Mouse (Mus musculus) embryo, embryonic 11 days (tissue): ENCODE measurements at regions not wholly inside any gene's neighbourhood (a gene's known extent, or its start where the extent isn't known, plus 50 kb on each side); places are given as distances from the start of the nearest gene placed in this dataset.
"Not testable (repeated sequence)": the region's sequence is repeated elsewhere in the genome, so short reads cannot be mapped to it uniquely, and the experiment has no call there.

Experiments
- DNase-seq: peaks from one replicate; pipeline ENCODE4 v3.0.0-alpha.2; 2015

DNA sequence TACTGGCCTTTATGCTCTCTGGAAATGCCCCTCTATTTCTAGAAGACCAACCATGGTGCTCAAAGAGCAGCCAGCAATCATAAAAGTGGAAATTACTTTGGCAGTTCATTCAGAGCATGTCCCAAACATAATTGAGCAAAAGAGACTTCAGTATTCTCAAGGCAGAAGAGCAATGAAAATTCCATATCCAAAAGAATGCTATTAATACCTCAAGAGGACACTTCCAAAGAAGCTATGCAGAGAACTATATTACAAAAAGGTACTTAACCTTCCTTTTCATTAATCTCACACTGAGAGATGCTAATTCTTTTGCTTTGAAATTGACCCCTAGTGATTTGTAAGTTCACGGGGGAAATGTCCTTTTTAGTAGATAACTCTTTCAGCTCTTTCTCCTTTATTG is 105.7 kb downstream of the Mrpl39 start:
- no peak for DNase-seq

DNA sequence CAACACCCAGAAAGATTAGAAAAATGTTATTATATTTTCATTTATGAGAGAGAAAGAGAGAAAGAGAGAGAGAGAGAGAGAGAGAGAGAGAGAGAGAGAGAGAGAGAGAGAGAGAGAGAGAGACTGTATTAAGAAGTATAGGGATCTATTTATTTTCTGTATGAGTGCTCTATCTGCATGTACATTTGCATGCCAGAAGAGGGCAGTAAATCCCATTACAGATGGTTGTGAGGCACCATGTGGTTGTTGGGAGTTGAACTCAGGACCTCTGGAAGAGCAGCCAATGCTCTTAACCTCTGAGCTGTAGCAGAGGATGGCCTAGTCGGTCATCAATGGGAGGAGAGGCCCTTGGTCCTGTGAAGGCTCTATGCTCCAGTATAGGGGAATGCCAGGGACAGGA is 91.1 kb downstream of the Mrpl39 start:
- not testable (repeated sequence) for DNase-seq

DNA sequence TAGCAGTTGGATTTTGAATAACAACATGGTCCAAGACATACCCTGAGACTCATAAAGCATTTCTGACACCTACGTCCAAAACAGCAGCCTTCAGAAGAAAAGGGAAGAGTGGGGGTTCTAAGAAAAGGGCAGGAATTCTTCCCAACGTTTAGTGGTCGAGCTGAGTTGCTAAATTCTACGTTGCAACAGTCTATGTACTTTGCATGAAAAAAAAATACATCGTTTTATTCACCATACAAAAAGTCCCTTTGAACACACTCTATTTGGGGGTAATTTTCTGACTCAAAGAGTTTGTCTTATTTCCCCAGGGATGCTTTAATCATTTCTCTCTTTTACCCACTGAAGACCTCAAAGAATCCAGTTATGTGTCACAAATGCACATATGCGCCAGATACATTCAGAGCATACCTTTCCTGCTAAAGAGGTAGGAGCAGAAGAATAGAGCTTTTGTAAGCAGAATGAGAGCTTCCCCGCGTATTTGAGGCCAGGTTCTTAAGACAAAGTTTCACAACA is 89.3 kb downstream of the Mrpl39 start:
- DNase-seq, result no peak

DNA sequence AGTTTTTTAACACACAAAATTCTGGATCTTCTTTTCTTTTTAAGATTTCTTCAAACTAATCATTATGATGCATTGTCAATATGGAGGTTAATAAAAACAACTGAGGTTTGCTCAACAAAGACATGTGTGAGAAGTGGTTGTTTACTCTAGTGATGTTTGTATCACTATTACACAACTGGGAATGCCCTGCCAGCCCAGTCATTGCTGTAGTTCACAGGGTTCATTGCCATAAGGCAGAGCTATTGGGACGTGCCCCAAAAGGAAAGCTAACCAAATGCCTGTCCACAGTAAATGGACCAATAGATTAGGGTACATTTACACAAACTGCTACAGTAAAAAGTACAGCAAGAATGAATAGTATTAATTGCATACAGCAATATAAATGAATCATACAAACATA is 84.9 kb downstream of the Mrpl39 start:
- DNase-seq, result no peak

DNA sequence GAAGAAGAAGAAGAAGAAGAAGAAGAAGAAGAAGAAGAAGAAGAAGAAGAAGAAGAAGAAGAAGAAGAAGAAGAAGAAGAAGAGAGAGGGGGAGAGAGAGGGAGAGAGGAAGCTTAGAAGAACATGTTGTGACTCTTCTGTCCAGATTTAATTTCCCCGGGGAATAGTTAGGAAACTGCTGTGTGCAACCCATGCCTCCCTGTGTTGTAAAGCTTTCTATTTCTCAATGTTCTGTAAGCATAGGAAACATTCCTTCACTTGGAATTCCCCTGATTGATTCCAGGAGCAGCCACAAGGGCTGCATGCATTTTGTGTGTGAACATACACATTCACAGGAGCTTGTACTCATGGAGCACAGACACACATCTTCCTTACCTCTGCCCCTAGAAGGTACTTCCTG is 81.7 kb downstream of the Mrpl39 start:
- no peak for DNase-seq

DNA sequence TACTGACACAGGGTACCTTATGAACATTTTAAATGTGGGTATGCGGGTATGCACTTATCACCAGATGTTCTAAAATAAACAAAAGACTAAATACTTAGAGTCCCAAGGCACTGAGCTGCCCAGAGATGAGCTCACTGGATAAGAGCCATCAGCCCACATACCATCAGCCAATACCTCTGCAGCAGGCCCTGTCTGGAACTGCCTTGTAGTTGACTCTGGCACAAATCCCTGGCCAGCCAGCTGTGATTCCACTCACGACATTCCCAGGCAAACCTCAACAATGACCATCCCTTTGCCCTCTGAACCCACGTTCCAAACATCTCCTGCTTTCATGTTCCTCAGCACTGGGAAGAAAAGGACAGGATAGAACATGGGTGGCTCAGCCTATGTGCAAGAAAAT is 73.7 kb downstream of the Mrpl39 start:
- DNase-seq, result no peak

DNA sequence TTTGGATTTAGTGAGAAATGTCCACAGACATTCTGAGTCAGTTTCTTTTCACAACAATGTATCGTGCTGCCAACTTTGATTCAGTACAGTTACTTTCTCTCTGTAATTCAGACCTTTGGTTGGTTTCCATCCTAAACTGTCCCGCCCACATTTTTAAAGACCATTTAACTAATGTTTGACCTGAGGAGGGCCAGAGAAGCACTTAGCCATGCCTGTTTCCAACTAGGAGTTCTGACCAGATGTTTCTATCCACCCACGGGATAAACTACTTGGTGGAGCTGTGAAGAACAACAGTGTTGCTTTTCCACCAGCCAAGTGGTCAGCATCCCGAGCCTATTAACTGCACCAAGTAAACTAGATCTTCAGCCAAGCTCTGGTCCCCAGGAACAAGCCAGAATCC is 72.0 kb downstream of the Mrpl39 start:
- DNase-seq, result no peak
